Mouse (Mus musculus) lung, postnatal 0 days (tissue): ENCODE data around the gene Grk3.

Experiments
- CTCF ChIP-seq: IDR thresholded peaks from 2 replicates; pipeline ENCODE4 v1.5.1; 2016; ENCODE audit warnings: antibody characterized with exemption, mild to moderate bottlenecking
- EP300 ChIP-seq: IDR thresholded peaks from 2 replicates; pipeline ENCODE4 v1.6.1; 2016; ENCODE audit warnings: antibody characterized with exemption, mild to moderate bottlenecking, control low read depth

GRCm38 (mm10) chr5:112956368-112956767 is 59.2 kb downstream of the Grk3 start:
- no peak for TF ChIP-seq CTCF
- TF ChIP-seq EP300: no peak
